Mouse (Mus musculus): Measurements from ENCODE around the gene Eral1.

GRCm38 (mm10) chr11:78072425-78073130 is 7.6 kb downstream of the Eral1 start:
- no peak for TF ChIP-seq CTCF (IDR thresholded peaks at IDR 0.05; ENCODE audit: low read depth)
- no peak for TF ChIP-seq EP300 (optimal IDR thresholded peaks at IDR 0.05)
